Mouse (Mus musculus) spleen, postnatal 36 days (tissue): ENCODE results near the gene Cdiptos.

Experiments used
- DNase-seq, 2 experiments: peaks; one replicate each; pipeline ENCODE4 v3.0.0; 2022; ENCODE audit warnings: low spot score in 2 of 2, mixed read lengths in 1 of 2

The Cdiptos gene

GRCm38 (mm10) chr7:126975950-126976866 is at the start of gene Cdiptos:
Cdiptos (minus strand) TSS chr7:126976098.
- DNase-seq = peak; percentile 92 to 94

GRCm38 (mm10) chr7:127024755-127025555 is 49.1 kb upstream of the Cdiptos start:
- peak; percentile 83 to 85 for DNase-seq

- peak in 1 of 2 experiments; percentile 36 for DNase-seq
These were observed 48.2 kb upstream of the Cdiptos start for GRCm38 (mm10) chr7:127023896-127024690.

- DNase-seq = no peak
These were observed 47.4 kb upstream of the Cdiptos start for GRCm38 (mm10) chr7:127023272-127023691.

- no peak for DNase-seq
These were observed 46.8 kb upstream of the Cdiptos start for GRCm38 (mm10) chr7:127022528-127023271.

GRCm38 (mm10) chr7:127021563-127022527 is 45.9 kb upstream of the Cdiptos start:
- DNase-seq = no peak

- DNase-seq = peak in 1 of 2 experiments; percentile 51
These were observed 45.1 kb upstream of the Cdiptos start, which contains the start of the genes Gm42742 and Prrt2 for GRCm38 (mm10) chr7:127020901-127021562. Gm42742 (minus strand) TSS chr7:127021097. Prrt2 (minus strand) TSS chr7:127021211.

- DNase-seq = no peak
These were observed 44.6 kb upstream of the Cdiptos start for GRCm38 (mm10) chr7:127020491-127020890.

GRCm38 (mm10) chr7:127020031-127020430 is 44.1 kb upstream of the Cdiptos start:
- no peak for DNase-seq

- no peak for DNase-seq
These were observed 43.5 kb upstream of the Cdiptos start for GRCm38 (mm10) chr7:127019306-127019960.

- DNase-seq = no peak
These were observed 42.8 kb upstream of the Cdiptos start for GRCm38 (mm10) chr7:127018416-127019305.

- DNase-seq = no peak
These were observed 42.0 kb upstream of the Cdiptos start for GRCm38 (mm10) chr7:127017950-127018345.

GRCm38 (mm10) chr7:127016971-127017949 is 41.4 kb upstream of the Cdiptos start, which contains the start of gene Pagr1a:
Pagr1a (minus strand) TSS chr7:127017352.
- peak; percentile 97 to 98 for DNase-seq

- no peak for DNase-seq
These were observed 40.6 kb upstream of the Cdiptos start for GRCm38 (mm10) chr7:127016486-127016938.

- DNase-seq = no peak
These were observed 40.4 kb upstream of the Cdiptos start, which contains the start of gene Pagr1b for GRCm38 (mm10) chr7:127016481-127016485. Pagr1b (minus strand) TSS chr7:127016484.

- DNase-seq = peak; percentile 54 to 66
These were observed 40.2 kb upstream of the Cdiptos start for GRCm38 (mm10) chr7:127016081-127016480.

GRCm38 (mm10) chr7:127014993-127015392 is 39.1 kb upstream of the Cdiptos start:
- DNase-seq = no peak
